Mouse (Mus musculus) adipocyte (in vitro differentiated cells): ENCODE data around the gene Huwe1.
A peak's percentile ranks its signal among the peaks of the same experiment; 100 is the strongest.

ENCODE experiments used
- DNase-seq: peaks from one replicate; pipeline ENCODE4 v3.0.0-alpha.2; 2016; ENCODE audit warnings: low spot score

The Huwe1 gene

GRCm38 (mm10) chrX:151800701-151801511 lies at the start of gene Huwe1:
Huwe1 (plus strand) TSS chrX:151800807.
- peak; percentile 65 for DNase-seq

DNA sequence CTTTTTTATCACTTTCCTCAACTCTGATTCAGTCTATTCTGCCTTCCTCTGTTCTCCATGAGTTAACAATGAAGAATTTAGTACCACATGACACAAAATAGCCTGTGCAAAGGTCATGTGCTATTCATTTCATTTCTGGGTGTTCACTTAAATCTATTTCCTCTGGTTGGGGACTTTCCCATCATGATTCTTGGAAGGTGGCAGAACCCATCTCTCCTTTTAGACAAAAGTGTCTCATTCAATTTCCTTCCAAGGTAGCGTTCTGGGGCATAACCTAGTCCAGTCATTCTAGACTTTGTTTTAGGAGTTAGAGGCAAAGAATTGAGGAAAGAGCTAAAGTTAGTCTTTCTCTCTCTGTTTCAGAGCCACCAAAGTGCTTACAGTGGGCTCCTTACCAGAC lies 20.3 kb upstream of the Huwe1 start:
- DNase-seq = no peak

- no peak for DNase-seq
Measured at GRCm38 (mm10) chrX:151782939-151783338, 17.7 kb upstream of the Huwe1 start.

- DNase-seq = no peak
Measured at GRCm38 (mm10) chrX:151792766-151793165, 7.8 kb upstream of the Huwe1 start.

GRCm38 (mm10) chrX:151797970-151798369 lies 2.6 kb upstream of the Huwe1 start:
- no peak for DNase-seq

DNA sequence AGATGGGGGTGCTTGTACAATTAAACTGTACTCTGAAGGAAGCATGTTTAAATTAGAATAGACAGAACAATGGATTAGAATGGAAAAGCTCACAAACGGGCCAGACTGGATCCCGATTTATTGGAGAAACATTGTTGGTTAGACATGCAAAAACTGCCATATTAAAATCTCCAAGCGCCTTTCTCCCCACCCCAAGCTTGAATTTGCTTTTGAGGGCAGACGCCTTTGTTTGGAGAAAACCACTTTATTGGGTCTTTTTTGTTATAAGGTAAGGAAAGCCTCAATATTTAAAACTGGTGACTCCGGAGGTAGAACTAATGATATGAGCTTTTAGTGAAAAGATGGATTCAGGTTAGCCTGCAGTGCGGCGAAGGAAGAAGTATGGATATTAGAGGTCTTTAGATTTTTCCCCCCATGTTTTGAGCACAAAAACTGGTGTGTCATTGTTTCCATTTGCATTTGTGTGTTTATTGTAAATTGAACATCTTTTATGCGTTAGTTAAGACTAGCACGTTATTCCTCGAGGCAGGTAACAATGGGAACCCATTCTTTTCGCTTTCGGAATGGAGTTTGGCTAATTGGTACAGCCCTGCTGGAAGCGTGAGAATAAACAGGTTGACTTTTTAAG lies 1.8 kb downstream of the Huwe1 start:
- peak; percentile 36 for DNase-seq

DNA sequence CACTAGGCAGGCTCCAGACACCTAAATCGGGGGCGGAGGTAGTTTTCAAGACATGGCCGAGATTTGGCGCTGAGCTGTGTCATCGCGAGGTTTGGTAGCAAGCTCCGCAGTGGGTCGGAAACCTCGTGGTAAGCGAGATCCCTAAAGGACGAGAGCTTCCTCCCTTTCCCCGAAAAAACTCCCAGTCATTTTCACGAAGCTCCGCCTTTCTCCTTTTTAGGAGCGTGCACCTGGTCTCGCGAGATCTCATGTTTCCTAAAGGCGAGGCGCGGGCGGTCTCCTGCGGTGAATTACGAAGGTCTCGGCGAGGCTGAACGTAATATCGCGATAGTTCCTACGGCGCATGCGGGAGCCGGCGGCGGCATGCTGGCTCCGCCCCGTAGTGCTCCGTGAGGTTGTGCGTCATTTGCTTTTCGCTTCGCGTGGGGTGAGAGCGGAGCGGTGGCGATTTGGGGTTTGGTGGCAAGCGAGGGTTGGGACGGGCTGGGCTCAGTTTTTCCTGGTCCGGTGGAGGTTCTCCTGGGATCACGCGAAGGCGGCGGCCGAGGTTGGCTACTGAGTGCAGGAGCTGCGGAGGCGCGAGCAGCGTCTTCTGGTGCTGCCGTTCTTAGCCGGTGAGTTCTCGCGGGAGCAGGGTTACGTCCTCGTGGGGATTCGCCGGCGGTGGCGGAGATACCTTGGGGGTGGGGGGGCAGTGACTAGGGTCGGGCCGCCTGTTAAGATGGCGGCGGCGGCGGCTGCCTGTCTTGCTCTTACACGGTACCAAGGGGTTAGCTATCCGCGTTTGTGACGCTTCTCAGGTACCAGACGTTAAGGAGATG lies 2.6 kb downstream of the Huwe1 start:
- peak; percentile 99 for DNase-seq

- no peak for DNase-seq
Measured at GRCm38 (mm10) chrX:151803777-151804101, 3.1 kb downstream of the Huwe1 start.

DNA sequence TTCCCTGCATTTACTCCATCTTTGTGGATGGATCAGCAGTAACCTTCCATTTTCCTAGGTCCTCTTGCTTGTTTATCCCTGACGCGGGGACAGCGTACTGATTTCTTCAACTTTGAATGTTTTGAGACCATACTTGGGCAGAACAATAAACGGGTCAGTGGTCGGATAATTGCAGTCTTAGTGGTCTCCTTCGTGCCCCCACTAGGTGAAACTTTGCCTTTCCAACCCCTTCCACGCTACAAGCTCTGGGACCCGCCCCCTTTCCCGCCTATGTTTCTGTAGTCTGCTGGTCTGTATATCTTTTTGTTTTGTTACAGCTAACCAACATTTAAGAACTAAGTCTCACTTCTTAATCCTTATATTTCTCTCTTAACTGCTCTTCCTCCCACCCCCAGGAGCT lies 3.8 kb downstream of the Huwe1 start:
- no peak for DNase-seq

GRCm38 (mm10) chrX:151811481-151811880 lies 10.9 kb downstream of the Huwe1 start:
- DNase-seq = no peak

- DNase-seq = no peak
Measured at GRCm38 (mm10) chrX:151813656-151814055, 13.0 kb downstream of the Huwe1 start.

DNA sequence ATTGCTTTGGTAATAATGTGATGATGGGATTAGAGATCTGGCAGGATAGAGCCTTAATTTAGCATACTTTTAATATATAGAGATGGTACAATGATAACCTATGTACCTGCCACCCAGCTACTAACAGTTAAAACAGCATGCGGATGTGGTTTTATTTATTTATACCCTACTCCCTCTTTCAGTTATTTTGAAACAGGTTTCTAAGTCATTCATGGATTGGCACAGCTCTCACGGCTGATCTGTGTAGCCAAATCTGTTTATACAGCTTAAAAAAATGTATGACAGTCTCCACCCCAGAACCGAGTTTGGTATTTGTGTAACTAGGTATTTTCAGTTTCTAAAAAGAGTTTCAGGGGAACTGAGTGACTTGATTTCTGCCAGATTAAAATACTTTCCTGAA lies 17.1 kb downstream of the Huwe1 start:
- no peak for DNase-seq

- no peak for DNase-seq
Measured at GRCm38 (mm10) chrX:151828971-151829370, 28.4 kb downstream of the Huwe1 start.

GRCm38 (mm10) chrX:151831260-151831659 lies 30.7 kb downstream of the Huwe1 start:
- no peak for DNase-seq

GRCm38 (mm10) chrX:151832982-151833381 lies 32.4 kb downstream of the Huwe1 start:
- DNase-seq = no peak

DNA sequence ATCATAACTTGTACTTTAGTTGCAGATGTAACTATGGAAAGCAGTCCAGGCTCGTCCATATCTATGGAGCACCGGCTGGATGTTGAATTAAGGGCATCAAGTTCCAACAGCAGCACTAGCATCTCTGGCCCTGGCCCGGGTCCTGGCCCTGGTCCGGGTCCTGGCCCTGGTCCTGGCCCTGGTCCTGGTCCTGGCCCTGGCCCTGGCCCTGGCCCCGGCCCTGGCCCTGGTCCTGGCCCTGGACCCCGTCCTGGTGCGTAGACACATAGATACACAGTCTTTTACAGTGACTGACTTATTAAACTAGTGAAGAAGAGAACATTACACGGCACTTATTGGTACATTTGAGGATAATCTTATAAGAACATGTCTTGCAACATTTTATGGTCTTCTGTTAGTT lies 58.8 kb downstream of the Huwe1 start:
- no peak for DNase-seq

DNA sequence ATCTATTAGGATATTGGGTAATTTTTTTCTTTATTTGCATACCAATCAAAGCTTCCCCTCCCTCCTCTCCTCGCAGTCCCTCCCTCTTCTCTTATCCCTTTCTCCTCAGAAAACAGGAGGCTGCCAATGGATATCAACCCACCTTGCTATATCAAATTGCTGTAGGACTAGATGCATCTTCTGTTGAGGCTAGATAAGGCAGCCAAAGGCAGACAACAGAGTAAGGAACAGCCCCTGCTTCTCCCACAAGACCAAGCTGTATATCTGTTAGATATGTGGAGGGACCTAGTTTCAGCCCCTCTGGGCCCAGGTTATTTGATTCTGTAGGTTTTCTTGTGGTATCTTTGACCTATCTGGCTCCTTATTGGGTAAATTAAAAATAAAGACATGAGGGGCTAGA lies 110.1 kb downstream of the Huwe1 start:
- DNase-seq = no peak

GRCm38 (mm10) chrX:151912267-151912666 lies 111.7 kb downstream of the Huwe1 start:
- no peak for DNase-seq

- no peak for DNase-seq
Measured at GRCm38 (mm10) chrX:151929390-151929789, 128.8 kb downstream of the Huwe1 start.

DNA sequence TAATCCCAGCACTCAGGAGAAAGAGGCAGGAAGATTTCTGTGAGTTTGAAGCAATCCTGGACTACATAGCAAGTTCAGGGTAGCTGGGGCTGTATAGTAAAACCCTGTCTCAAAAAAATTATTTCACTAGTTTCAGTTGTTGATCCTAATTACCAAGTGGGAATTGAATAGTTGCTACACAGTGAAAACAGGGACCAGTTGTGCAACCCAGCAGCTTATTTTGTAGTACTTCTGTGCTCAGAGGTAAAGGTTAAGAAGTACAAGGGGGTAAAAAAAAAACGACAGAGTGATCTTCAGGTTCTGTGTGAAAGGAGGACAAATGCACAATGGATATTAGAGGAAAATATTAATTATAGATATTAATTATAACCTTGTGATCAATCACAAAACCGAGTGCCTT lies 138.2 kb downstream of the Huwe1 start:
- peak; percentile 57 for DNase-seq

- DNase-seq = peak; percentile 53
Measured at GRCm38 (mm10) chrX:151946986-151947385, 146.4 kb downstream of the Huwe1 start.

GRCm38 (mm10) chrX:151947781-151948180 lies 147.2 kb downstream of the Huwe1 start:
- DNase-seq = peak; percentile 3

DNA sequence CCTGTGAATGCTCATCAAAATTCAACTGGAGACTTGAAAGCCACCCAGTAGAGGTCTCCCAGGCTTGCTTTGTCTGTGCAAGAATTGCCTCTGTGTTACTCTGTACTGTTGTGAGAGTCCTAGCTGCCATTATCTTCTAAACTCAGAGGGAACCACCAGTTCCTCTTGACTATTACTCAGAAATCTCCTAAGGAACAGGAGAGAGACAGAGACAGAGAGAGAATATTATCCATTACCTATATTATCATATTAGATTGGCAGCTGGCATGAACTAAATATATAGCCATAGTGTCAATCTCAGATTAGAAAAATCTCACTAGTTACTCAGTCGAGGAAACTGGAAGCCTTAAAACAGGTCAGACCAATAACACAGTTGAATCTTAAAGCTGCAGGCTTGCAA lies 149.6 kb downstream of the Huwe1 start:
- DNase-seq = no peak
